Mouse (Mus musculus) left cerebral cortex, postnatal 4 days (tissue): ENCODE data around the gene Cd68. TPM values are rescaled to one million over a fixed set of nuclear protein-coding genes. Genes with fewer than 3 reads are reported as not detected.

Experiments
- DNase-seq: peaks from one replicate; pipeline ENCODE4 v3.0.0-alpha.2; 2022
- intact Hi-C: fragments of 180-260 bp; cut with DNase I; formaldehyde crosslinking; loops from one replicate; pipeline ENCODE4 v1.15.1; 2025
- total RNA-seq, 2 experiments: library from RNA; stranded (reverse); gene quantifications; 2 replicates each; pipeline ENCODE4 v1.2.3; 2021

Gene Cd68
- total RNA-seq, 2 experiments from 2014 or later = 7.1 to 8.5 TPM

GRCm38 (mm10) chr11:69695361-69696181 is 29.6 kb upstream of the Cd68 start, which contains the start of the genes Tnfsf12 and Tnfsfm13:
Tnfsf12 (minus strand) TSS chr11:69695849.
Tnfsfm13 (minus strand) TSS chr11:69696098.
- intact Hi-C loops = no loop called here
- DNase-seq = peak; percentile 65

DNA sequence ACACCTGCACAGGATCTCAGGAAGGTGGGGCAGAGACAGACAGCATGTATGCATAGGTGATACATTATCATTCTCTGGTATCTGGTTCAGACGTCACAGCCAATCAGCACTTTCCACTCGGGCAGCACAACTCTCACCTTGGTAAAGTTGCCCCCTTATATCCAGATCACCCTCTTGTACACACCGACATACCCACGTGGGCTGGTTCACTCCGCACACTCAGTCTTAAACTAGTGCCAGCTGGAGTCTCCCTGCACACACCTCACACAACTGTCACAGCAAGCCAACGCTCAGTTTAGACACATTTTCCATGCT is 29.1 kb upstream of the Cd68 start:
- intact Hi-C loops = no loop called here
- DNase-seq = no peak

DNA sequence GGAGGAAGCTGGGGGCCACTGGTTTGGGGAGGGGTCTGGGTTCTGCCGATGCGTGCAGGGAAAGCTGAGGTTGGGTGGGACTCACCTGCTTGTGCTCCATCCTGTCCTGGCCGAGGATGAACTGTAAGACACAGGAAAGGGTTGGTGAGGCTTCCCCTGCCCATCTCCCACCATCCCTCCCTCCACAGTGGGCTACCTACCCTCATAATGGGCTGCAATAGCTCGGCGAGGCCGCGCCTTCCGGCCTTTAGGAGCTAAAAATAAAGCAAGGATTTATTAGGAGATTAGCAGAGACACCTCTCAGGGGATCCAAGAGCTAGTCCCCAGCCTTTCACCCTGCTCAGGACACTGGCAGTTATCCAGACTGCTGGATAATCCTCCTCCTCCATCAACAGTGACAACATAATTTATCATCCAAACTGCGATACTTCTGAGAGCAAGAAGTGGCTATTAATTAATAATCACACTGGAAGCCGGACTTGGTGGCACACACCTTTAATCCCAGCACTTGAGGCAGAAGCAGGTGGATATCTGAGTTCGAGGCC is 27.5 kb upstream of the Cd68 start:
- intact Hi-C loops = no loop called here
- DNase-seq = no peak

GRCm38 (mm10) chr11:69692863-69693262 is 26.9 kb upstream of the Cd68 start:
- DNase-seq = no peak
- intact Hi-C loops = no loop called here

- DNase-seq = no peak
- intact Hi-C loops = no loop called here
Measured at GRCm38 (mm10) chr11:69692196-69692811, 26.4 kb upstream of the Cd68 start.

GRCm38 (mm10) chr11:69689891-69690290 is 23.9 kb upstream of the Cd68 start:
- intact Hi-C loops = no loop called here
- DNase-seq = no peak

DNA sequence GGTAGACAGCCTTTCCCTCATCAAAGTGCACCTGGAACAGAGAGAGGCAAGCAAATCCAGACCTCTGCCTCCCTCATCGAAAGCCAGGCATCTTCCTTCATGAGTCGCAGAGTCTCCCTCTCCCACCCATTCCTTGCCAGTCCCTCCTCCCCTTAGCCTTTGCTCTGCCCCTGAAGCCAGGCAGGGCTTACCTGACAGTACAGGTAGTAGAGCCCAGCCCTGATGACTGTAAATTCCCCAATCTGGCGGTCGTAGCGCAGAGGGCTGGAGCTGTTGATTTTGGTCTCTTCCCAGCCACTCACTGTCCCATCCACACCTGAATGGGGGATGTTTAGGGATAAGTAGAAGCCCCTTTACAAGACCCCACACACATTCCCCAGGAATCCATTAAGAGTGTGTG is 21.1 kb upstream of the Cd68 start:
- DNase-seq = no peak
- intact Hi-C loops = no loop called here

GRCm38 (mm10) chr11:69686377-69686776 is 20.4 kb upstream of the Cd68 start:
- intact Hi-C loops = no loop called here
- DNase-seq = peak; percentile 84

DNA sequence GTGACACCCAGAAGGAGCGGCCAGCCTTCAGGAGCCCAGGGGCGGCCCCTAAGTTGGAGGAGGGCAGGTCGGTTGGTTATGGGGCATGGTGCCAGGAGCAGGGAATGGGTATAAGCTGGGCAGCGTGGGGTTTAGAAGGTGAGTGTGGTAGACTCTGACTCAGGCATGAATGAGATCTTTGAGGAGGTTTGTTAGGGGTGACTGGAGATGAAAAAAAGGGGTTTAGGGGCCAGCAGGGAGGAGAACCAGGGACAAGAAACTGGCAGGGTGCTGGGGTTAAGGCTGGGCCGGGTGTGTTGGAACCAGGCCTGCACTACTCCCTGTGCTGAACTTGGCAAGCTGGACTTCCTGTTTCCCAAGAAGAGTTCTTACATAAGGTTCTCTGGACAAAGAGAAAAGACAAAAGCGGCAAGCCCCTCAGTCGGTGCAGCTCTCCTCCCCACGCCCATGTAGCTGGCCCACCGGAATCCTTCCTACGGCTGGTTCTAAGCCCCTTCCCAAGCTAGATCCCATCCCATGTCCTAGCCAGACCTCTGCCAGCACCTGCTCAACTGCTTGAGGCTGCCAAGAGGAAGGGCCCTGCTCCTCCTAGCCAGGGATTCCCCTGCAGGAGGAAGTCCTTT is 19.7 kb upstream of the Cd68 start, which contains the start of gene Tnfsf13:
Tnfsf13 (minus strand) TSS at position 259 of the 623 bp plus-strand sequence.
- DNase-seq = peak; percentile 63
- intact Hi-C loops = no loop called here

DNA sequence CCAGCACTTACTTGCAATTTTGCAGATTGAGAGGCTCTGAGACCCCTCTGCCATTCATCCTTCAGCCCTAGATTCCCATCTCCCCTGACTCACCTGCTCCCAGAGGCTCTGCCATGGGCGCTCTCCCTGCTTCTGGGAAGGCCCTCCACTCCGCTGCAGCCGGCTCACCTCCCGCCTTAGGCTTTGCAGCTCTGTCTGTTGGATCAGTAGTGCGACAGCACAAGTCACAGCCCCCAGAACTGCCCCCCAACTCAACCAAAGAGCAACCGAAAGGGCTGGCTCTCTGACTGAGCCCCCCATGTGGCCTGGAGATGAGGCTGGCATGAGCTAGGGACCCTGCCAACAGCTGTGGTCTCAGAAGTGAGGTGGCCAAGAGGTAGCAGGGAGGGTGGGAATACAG is 19.0 kb upstream of the Cd68 start:
- DNase-seq = no peak
- intact Hi-C loops = loop anchor here (5.0 kb wide), 1 partner anchor 72 kb away; the partner anchor contains the start of gene Polr2a

- intact Hi-C loops = loop anchor here (5.0 kb wide), 1 partner anchor 73 kb away; the partner anchor contains the start of gene Polr2a
- no peak for DNase-seq
Measured at GRCm38 (mm10) chr11:69684128-69684745, 18.3 kb upstream of the Cd68 start.

DNA sequence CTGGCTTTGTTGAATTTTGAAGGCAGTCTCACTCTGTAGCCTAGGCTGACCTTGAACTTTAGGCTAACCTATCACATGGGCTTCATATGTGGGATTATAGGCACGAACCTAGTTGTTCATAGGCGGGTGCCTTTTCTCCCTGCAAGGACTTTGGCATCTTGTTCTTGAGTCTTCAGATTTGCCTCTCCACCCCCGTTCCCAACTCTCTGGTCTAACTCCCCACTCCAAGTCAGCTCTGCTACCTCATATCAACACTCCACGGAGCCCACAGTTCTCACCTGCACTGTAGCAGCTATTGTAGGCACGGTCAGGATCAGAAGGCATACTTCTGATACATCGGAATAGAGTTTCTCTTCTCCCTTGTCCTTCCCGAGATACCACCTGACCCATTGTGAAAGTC is 17.6 kb upstream of the Cd68 start:
- intact Hi-C loops = loop anchor here (5.0 kb wide), 1 partner anchor 74 kb away; the partner anchor contains the start of gene Polr2a

DNA sequence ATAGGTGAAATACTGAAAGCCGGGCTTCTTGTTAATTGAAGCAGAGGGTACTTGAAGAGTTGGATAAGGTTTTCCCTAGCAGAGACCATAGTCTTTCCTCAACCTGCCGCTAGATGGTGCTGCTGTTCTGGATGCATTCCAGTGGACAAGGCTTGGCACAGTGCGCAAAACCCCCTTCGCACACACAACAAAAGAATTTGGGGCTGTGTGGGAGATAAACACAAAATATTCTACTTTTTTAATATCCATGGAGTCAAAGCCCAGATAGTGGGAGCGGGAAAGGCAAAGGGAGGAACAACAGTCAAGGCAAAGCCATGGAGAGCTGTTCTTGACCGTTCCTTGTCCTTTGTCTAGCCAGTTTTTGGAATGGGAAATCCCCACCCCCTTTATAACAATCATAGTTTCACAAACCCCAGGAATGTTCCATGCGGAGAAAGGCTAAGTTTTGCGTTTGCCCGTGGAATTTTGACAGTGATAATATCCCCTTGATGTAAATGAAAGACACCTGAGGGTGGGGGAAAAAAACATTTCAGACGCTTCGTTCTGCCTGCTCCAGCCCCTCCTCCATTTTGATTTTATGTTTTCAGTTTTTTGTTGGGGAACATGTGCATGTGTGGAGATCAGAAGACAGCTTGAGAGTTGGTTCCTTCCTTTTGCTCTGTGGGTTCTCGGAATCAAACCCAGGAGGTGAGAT is 17.0 kb upstream of the Cd68 start:
- DNase-seq = peak; percentile 93
- intact Hi-C loops = loop anchor here (5.0 kb wide), 1 partner anchor 74 kb away; the partner anchor contains the start of gene Polr2a

More for the DNA sequence above, 17.6 kb upstream of the Cd68 start:
- no peak for DNase-seq

DNA sequence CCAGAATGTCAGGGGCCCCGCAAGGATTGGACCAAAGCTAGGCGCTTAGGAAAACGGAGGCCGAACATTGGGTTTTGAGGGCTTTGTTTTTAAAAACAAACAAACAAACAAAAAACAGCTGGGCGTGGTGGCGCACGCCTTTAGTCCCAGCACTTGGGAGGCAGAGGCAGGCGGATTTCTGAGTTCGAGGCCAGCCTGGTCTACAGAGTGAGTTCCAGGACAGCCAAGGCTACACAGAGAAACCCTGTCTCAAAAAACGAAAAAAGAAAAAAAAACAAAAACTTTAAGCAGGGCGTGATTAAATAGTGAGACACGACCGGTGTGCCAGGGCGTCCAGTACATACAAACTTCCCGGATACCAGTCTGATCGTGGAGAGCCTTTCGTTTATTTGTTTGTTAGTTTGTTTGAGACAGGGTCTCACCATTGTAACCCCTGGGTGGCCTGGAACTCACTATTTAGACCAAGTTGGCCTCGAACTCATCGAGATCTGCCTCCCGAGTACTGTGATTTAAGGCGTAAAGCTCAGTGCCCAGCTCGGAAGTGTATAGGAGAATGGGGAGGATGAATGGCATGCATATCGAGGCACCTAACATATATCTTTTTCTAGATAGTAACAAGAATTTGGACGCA is 16.4 kb upstream of the Cd68 start:
- DNase-seq = peak; percentile 31
- intact Hi-C loops = loop anchor here (5.0 kb wide), 1 partner anchor 75 kb away; the partner anchor contains the start of gene Polr2a

- DNase-seq = peak; percentile 98
- intact Hi-C loops = loop anchor here (5.0 kb wide), 1 partner anchor 76 kb away; the partner anchor contains the start of gene Polr2a
Measured at GRCm38 (mm10) chr11:69681314-69682208, 15.6 kb upstream of the Cd68 start, which contains the start of gene Senp3. Senp3 (minus strand) TSS chr11:69682084.

DNA sequence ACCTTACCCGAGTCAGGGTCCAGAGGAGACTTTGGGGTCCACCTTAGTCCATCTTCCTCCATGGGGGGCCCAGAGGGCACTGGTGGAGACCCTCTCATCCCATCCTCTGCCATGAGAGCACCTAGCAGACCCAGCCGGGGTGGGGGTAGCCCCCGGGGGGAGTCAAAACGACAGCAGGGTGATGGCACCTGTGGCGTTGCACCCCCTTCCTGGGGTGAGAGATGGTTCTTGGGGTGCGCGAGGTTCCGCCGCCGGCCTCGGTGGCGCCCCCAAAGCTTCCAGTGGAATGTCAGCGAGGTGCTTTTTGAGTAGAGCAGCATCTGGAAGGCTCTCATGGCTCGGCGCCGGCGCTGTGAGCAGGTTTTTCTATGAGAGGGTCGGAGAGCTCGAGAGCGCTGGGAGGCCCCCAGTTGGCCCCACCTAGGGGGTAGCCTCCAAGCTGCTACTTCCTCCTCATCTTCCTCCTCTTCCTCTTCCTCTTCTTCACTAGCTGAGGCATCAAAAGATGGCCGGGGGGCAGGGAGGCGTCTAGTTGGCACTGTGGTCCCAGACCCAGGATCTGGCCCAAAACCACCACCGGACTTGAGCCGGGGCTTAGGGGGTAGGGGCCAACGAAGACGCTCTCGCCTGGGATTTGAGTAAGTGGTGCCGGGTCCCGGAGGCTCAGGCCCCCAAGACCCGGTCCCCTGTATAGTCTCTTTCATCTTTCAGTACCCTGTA is 14.3 kb upstream of the Cd68 start:
- intact Hi-C loops = loop anchor here (5.0 kb wide), 1 partner anchor 77 kb away; the partner anchor contains the start of gene Polr2a
- DNase-seq = no peak

- DNase-seq = no peak
- intact Hi-C loops = no loop called here
Measured at GRCm38 (mm10) chr11:69679144-69679543, 13.2 kb upstream of the Cd68 start.
